Mouse (Mus musculus): ENCODE results near the gene 1700109H08Rik. TPM values are rescaled to one million over a fixed set of nuclear protein-coding genes. Genes with fewer than 3 reads are reported as not detected.
A peak's percentile ranks its signal among the peaks of the same experiment; 100 is the strongest.
"Not testable (repeated sequence)": the region's sequence is repeated elsewhere in the genome, so short reads cannot be mapped to it uniquely, and the experiment has no call there.

Gene 1700109H08Rik
- total RNA-seq (2021), result 1 to 10 TPM; 3.6 to 6.1 TPM

- no peak for DNase-seq
Observed at GRCm38 (mm10) chr5:3571266-3571665, at the start of gene 1700109H08Rik. Gene 1700109H08Rik, plus strand, starts transcription at chr5:3571566.

- no peak for DNase-seq
Observed at GRCm38 (mm10) chr5:3521741-3522140, 49.6 kb upstream of the 1700109H08Rik start.

GRCm38 (mm10) chr5:3522826-3523225, 48.5 kb upstream of the 1700109H08Rik start:
- no peak for DNase-seq

GRCm38 (mm10) chr5:3527041-3527691, 44.2 kb upstream of the 1700109H08Rik start:
- no peak for DNase-seq

GRCm38 (mm10) chr5:3529585-3530189, 41.7 kb upstream of the 1700109H08Rik start:
- DNase-seq, result no peak

GRCm38 (mm10) chr5:3532048-3532447, 39.3 kb upstream of the 1700109H08Rik start:
- not testable (repeated sequence) for DNase-seq

GRCm38 (mm10) chr5:3536592-3537212, 34.7 kb upstream of the 1700109H08Rik start:
- DNase-seq, result no peak

- DNase-seq, result no peak
Observed at GRCm38 (mm10) chr5:3538505-3539472, 32.6 kb upstream of the 1700109H08Rik start.

GRCm38 (mm10) chr5:3541871-3542270, 29.5 kb upstream of the 1700109H08Rik start:
- DNase-seq, result no peak

GRCm38 (mm10) chr5:3543629-3544479, 27.5 kb upstream of the 1700109H08Rik start, which contains the start of gene Fam133b:
Gene Fam133b, plus strand, starts transcription at chr5:3543833.
- peak; percentile 95 to 97 for DNase-seq

GRCm38 (mm10) chr5:3544480-3544769, 26.9 kb upstream of the 1700109H08Rik start:
- no peak for DNase-seq

- no peak for DNase-seq
Observed at GRCm38 (mm10) chr5:3546226-3546625, 25.1 kb upstream of the 1700109H08Rik start.

- no peak for DNase-seq
Observed at GRCm38 (mm10) chr5:3551481-3551880, 19.9 kb upstream of the 1700109H08Rik start.

GRCm38 (mm10) chr5:3554198-3554597, 17.2 kb upstream of the 1700109H08Rik start:
- no peak for DNase-seq

GRCm38 (mm10) chr5:3574825-3575224, 3.5 kb downstream of the 1700109H08Rik start:
- no peak for DNase-seq

- DNase-seq, result no peak
Observed at GRCm38 (mm10) chr5:3577939-3578338, 6.6 kb downstream of the 1700109H08Rik start.

- no peak for DNase-seq
Observed at GRCm38 (mm10) chr5:3579066-3579465, 7.7 kb downstream of the 1700109H08Rik start.

- peak; percentile 94 to 95 for DNase-seq
Observed at GRCm38 (mm10) chr5:3595693-3596398, 24.5 kb downstream of the 1700109H08Rik start, which contains the start of gene Pex1. Gene Pex1, plus strand, starts transcription at chr5:3596066.

- peak; percentile 75 to 82 for DNase-seq
Observed at GRCm38 (mm10) chr5:3596399-3596766, 25.0 kb downstream of the 1700109H08Rik start, which contains the start of gene Rbm48. Gene Rbm48, minus strand, starts transcription at chr5:3596585.

GRCm38 (mm10) chr5:3597171-3597570, 25.8 kb downstream of the 1700109H08Rik start:
- no peak for DNase-seq

GRCm38 (mm10) chr5:3598766-3599165, 27.4 kb downstream of the 1700109H08Rik start:
- no peak for DNase-seq
